Mouse (Mus musculus) heart, adult 2 months (tissue): ENCODE measurements at regions not wholly inside any gene's neighbourhood (a gene's known extent, or its start where the extent isn't known, plus 50 kb on each side); places are given as distances from the start of the nearest gene placed in this dataset.
"Not testable (repeated sequence)": the region's sequence is repeated elsewhere in the genome, so short reads cannot be mapped to it uniquely, and the experiment has no call there.

Experiments used
- DNase-seq, 2 experiments: peaks; one replicate each; pipeline ENCODE4 v3.0.0; 2021
- H3K27ac ChIP-seq: fragments of 200-600 bp; 2 replicates; pipeline ENCODE4 v1.8.1; 2022
- H3K27me3 ChIP-seq: fragments of 200-500 bp; 2 replicates; pipeline ENCODE4 v1.6.1; 2012; ENCODE audit warnings: mild to moderate bottlenecking, low read length, inconsistent platforms, mixed read lengths; ENCODE audit not compliant: control insufficient read depth, insufficient read depth
- H3K36me3 ChIP-seq: fragments of 200-500 bp; 2 replicates; pipeline ENCODE4 v1.6.1; 2012; ENCODE audit warnings: low read length, inconsistent platforms; ENCODE audit not compliant: control insufficient read depth, insufficient read depth
- H3K4me1 ChIP-seq: fragments of 200-500 bp; 2 replicates; pipeline ENCODE4 v1.6.1; 2011; ENCODE audit warnings: low read length; ENCODE audit not compliant: control insufficient read depth, insufficient read depth
- H3K4me3 ChIP-seq: fragments of 200-600 bp; 2 replicates; pipeline ENCODE4 v1.8.1; 2022
- H3K79me2 ChIP-seq: fragments of 200-500 bp; replicated peaks from 2 replicates; pipeline ENCODE4 v1.6.1; 2012; ENCODE audit warnings: mild to moderate bottlenecking, inconsistent platforms, low read length, moderate library complexity, mixed read lengths; ENCODE audit not compliant: control insufficient read depth, insufficient read depth
- H3K9ac ChIP-seq: fragments of 200-500 bp; 2 replicates; pipeline ENCODE4 v1.6.1; 2012; ENCODE audit warnings: low read depth, mild to moderate bottlenecking, control low read depth, inconsistent platforms, low read length, mixed read lengths
- CTCF ChIP-seq: fragments of 200-600 bp; IDR thresholded peaks from 2 replicates; pipeline ENCODE4 v1.8.1; 2022; ENCODE audit warnings: antibody characterized with exemption, mild to moderate bottlenecking, moderate library complexity
- EP300 ChIP-seq: fragments of 200-500 bp; IDR thresholded peaks from 2 replicates; pipeline ENCODE4 v1.6.1; 2011; ENCODE audit warnings: low read depth, low read length, control low read depth; ENCODE audit not compliant: insufficient read depth
- POLR2A ChIP-seq: fragments of 200-500 bp; IDR thresholded peaks from 2 replicates; pipeline ENCODE4 v1.6.1; 2011; ENCODE audit warnings: mild to moderate bottlenecking, low read depth, low read length, control low read depth; ENCODE audit not compliant: insufficient read depth
- WGBS: fragments of 180-500 bp; shearing (Covaris S2); methylation state at CpG from one replicate; pipeline ENCODE4 v1.1.7; 2018; 5-methylcytosine and 5-hydroxymethylcytosine counted together
- intact Hi-C: fragments of 180-260 bp; cut with DNase I; formaldehyde crosslinking; loops from one replicate; pipeline ENCODE4 v1.15.1; 2025

DNA sequence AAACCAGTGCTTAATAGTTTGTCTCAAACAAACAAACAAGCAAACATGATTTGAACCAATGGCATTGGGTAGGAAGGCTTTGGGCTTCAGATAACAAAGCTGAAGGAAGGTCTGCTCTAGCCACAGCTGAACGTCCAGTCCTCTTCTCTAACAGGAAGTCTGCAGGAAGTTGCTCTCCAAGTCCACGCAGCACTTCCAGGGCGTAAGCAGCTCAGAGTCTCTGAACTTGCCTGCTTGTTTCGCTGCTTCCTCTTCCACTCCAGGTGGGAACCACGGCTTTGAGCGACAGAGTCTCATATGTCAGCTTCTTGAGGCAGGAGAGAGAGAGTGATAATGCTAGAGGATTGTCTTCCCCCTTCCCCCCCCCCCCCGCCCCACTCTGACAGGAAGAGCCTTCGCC is 123.6 kb downstream of the Tnfrsf21 start:
- no peak overlapping the region for H3K4me3 ChIP-seq
- no peak overlapping the region for H3K9ac ChIP-seq
- no peak for DNase-seq
- intact Hi-C loops, result no loop called here
- peaks cover 2% of the 10 kb centered on the region for H3K4me1 ChIP-seq
- no peaks in the 10 kb centered on the region for H3K27me3 ChIP-seq
- no peaks in the 10 kb centered on the region for H3K36me3 ChIP-seq
- H3K27ac ChIP-seq, result no peak overlapping the region
- TF ChIP-seq CTCF (no peak), POLR2A (no peak), EP300 (no peak)
- WGBS, result 44% methylated on average over 8 of the region's 8 CpGs
- no peaks in the 10 kb centered on the region for H3K79me2 ChIP-seq

DNA sequence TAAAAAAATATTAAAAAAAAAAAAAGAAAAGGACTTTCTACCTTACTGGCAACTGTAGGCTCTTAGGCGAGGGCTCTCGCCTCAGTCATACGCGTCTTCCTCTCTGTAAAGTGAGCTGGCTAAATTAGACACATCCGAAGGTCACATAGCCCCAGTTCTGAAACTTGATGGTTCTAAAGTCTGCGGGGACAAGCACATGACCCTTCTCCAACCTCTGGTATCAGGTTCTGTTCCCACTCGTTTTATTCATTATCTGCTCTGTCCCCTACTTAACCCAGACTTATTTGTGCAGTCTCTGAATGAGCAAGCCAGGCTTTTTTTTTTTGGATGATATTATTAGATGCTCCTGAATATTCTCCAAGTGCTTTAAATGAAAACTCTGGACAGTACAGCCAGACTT is 125.4 kb downstream of the Tnfrsf21 start:
- Histone ChIP-seq H3K79me2 (no peaks in the 10 kb centered on the region), H3K4me1 (peaks cover 2% of the 10 kb centered on the region), H3K27ac (no peak overlapping the region), H3K27me3 (no peaks in the 10 kb centered on the region), H3K4me3 (no peak overlapping the region), H3K36me3 (no peaks in the 10 kb centered on the region), H3K9ac (no peak overlapping the region)
- DNase-seq, result no peak
- intact Hi-C loops, result no loop called here
- 56% methylated on average over 7 of the region's 7 CpGs for WGBS
- no peak for TF ChIP-seq EP300
- no peak for TF ChIP-seq POLR2A
- TF ChIP-seq CTCF, result no peak

DNA sequence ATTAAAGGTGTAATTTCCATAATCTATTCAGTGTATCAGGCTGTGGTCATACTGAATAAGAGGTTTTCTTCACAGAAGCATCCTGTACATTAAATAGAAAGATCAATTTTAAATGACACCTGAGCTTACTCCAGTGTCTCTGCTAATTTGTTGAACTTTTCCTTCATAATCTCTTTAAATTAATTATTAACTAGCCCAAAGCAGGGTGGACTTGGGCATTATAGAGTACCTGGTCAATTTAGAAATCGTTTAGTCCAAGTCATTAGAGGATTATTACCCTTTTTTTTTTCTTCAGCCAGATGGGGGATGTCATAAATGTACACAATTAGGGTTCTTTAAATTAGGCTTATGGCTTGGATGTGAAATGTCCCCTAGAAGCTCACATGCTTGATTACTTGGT is 124.4 kb upstream of the Adgrf1 start:
- TF ChIP-seq CTCF (no peak), POLR2A (no peak), EP300 (no peak)
- Histone ChIP-seq H3K27me3 (no peaks in the 10 kb centered on the region), H3K27ac (no peak overlapping the region), H3K79me2 (no peaks in the 10 kb centered on the region), H3K4me1 (peaks cover 3% of the 10 kb centered on the region), H3K4me3 (no peak overlapping the region), H3K36me3 (no peaks in the 10 kb centered on the region), H3K9ac (no peak overlapping the region)
- WGBS, result 75% methylated on average over 1 of the region's 1 CpGs
- intact Hi-C loops, result no loop called here
- no peak for DNase-seq

DNA sequence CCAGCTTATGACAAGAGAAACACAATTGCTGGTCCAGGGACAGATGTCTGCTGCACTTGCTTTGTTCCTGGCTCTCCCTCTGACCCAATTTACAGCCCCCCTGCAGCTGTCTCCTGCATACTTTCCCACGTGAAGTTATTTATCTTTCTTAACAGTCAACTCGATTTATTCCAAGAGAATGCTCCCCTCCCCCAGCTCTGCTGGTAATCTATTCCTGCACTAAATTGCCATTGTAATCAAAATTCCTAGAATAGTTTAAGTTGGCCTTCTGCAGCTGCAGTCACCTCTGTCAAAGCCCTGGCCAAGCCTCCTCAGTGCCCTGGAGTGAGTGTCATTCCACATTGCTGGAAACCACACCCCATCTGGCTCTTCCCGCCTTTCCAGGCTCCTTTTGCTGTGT is 122.2 kb upstream of the Adgrf1 start:
- no peak for DNase-seq
- WGBS, result 4% methylated on average over 3 of the region's 3 CpGs
- no peaks in the 10 kb centered on the region for H3K27me3 ChIP-seq
- H3K36me3 ChIP-seq, result no peaks in the 10 kb centered on the region
- no peak overlapping the region for H3K9ac ChIP-seq
- intact Hi-C loops, result no loop called here
- H3K4me1 ChIP-seq, result peaks cover 1% of the 10 kb centered on the region; the same call in 1 of the 2 replicates
- H3K27ac ChIP-seq, result no peak overlapping the region
- H3K4me3 ChIP-seq, result no peak overlapping the region
- TF ChIP-seq EP300, result no peak
- no peak for TF ChIP-seq POLR2A
- no peak for TF ChIP-seq CTCF
- H3K79me2 ChIP-seq, result no peaks in the 10 kb centered on the region

DNA sequence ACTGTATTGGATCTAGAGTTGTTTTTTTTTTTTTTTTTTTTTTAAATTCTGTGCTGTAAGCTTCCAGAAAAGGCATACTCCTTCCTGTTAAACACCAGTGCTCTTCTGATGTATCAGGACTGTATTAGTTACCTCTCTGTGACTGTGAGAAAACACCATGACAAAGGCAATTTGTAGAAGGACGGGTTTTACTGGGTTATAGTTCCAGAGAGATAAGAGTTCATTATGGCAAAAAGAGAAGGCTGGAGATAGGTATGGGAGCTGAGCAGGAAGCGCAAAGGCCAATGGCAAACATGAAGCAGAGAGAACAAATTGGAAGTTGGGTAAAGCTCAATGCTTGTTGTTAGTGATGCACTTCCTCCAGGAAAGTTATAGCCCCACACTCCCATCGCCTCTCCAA is 117.5 kb upstream of the Adgrf1 start:
- Histone ChIP-seq H3K36me3 (no peaks in the 10 kb centered on the region), H3K27me3 (no peaks in the 10 kb centered on the region), H3K79me2 (no peaks in the 10 kb centered on the region), H3K4me1 (peaks cover 1% of the 10 kb centered on the region; the same call in 1 of the 2 replicates), H3K9ac (no peak overlapping the region), H3K4me3 (no peak overlapping the region), H3K27ac (no peak overlapping the region)
- no peak for TF ChIP-seq EP300
- no peak for TF ChIP-seq POLR2A
- TF ChIP-seq CTCF, result no peak
- intact Hi-C loops, result no loop called here
- DNase-seq, result no peak
- WGBS, result 81% methylated on average over 3 of the region's 3 CpGs

DNA sequence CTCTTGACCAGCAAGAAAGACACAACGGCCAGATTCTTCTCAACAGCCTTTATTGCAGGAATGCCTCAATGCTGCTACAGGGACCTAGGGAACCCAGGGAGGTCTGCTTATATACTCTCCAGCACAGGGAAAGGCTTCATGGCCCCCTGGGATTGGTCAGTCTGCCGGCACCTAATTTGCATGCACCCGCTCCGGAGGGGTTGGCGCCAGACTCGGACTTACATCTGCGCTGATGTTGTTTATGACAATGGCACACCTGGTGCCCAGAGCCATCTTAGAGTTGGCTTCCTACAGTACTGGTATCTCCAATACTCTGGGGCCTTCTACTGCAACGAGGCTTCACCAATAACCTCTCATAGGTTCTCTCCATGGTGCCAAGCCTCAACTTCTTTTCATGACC is 114.9 kb upstream of the Adgrf1 start:
- H3K27me3 ChIP-seq, H3K9ac ChIP-seq, H3K79me2 ChIP-seq, H3K36me3 ChIP-seq, intact Hi-C loops, H3K4me1 ChIP-seq, DNase-seq, H3K27ac ChIP-seq, H3K4me3 ChIP-seq: not testable (repeated sequence)
- 89% methylated on average over 8 of the region's 8 CpGs for WGBS
